Mouse (Mus musculus) spleen, embryonic (tissue): ENCODE measurements around the gene Apopt1.

ENCODE experiments used
- CTCF ChIA-PET: fragments of 350-600 bp; sonication (Branson Sonifier 250); formaldehyde crosslinking; loops from one replicate; lab custom pipeline; 2022; lab: Charles Lee

Gene Apopt1

DNA sequence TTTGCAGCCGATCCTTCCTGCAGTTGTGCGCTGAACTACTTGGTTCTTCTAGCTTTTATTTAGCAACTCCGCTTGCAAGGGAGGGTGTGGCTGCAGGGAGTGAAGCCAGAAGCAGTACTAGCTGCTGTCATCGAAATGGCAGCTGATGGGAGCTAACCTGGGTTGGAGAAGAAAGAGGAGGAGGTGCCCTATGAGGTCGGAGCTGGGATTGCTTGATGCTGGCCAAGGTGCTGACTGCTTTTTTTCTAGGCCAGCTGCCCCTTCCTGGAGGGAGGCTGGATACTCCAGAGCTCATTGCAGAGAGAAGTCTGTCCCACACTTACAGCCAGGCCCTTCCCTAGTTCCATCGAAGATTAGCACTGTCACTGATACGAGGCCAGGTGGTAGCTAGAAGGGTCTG, 34.1 kb upstream of the Apopt1 start:
- CTCF ChIA-PET: interaction anchor here (0.5 kb wide), 1 partner anchor 53 kb away, joined by 5 read pairs; no protein-coding TSS in a partner anchor

DNA sequence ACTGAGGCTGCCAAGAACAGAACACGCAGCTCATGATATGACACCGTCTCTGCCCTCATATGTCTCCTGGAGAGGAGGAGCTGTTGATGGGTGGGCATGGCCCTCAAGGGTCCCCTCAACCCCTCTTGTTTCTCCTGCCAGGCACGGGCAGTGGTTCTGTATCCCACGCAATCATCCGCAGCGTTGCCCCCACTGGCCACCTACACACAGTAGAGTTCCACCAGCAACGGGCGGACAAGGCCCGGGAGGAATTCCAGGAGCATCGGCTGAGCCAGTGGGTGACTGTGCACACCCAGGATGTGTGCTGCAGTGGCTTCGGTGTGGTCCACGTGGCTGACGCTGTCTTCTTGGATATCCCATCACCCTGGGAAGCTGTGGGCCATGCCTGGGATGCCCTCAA, 32.4 kb upstream of the Apopt1 start:
- CTCF ChIA-PET: no interaction called here

DNA sequence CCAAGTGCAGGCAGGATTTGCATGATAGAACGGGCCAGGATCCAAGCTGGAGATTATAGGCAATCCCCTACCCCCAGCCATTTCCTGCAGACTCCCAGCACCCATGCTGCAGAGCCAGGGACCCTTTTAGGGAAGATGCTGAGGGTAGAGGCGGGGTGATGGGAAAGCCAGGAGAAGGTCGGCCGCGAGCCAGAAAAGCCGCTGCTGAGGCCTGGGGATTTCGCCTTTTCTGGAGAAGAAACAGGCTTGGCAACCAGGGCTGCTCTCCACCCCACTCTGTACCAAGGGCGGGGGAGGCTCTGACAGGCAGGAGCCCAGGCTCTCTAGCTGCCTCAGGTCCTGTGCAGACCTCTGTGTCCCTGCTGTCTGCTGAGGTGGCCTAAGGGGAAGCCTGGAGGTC, 31.8 kb upstream of the Apopt1 start:
- CTCF ChIA-PET: no interaction called here

DNA sequence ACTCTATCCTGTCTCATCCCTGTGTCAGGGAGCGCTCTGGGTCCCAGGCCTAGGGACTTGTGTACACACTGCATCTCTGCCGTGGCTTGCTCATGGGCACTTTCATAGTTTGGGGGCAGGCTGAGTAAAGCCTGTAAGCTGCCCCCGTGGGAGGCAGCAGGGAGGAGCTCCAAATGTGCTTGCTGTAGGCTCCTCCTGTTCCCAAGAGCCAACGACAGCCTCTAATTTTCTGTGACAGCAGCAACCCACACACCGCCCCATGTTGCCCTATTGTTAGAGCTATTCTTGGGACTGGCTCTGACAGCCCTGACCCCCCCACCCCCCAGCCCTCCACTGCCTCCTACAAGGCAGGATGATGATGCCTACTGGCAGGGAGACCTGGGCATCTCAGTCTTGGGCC, 31.1 kb upstream of the Apopt1 start:
- CTCF ChIA-PET: interaction anchor here (0.5 kb wide), 1 partner anchor 77 kb away, joined by 3 read pairs; the partner anchor contains the start of gene Klc1

DNA sequence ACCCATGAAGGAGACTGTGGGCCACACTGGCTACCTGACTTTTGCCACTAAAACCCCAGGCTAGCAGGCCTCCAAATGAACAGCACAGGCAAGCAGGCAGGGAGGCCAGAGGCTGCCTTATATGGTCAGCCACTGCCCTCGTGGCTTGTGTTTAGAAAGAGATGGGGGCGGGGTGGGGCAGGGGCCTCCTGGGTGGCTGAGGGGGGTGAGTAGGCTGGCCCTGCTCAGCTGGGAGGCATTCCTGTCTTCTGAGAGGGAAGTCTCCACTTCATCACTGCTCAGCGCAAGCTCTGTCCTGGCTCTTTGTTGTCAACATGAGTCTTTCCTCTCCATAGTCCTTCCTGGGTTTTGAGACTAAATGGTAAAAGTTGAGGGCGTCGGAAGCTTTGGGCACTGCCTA, 30.3 kb upstream of the Apopt1 start:
- CTCF ChIA-PET: no interaction called here

DNA sequence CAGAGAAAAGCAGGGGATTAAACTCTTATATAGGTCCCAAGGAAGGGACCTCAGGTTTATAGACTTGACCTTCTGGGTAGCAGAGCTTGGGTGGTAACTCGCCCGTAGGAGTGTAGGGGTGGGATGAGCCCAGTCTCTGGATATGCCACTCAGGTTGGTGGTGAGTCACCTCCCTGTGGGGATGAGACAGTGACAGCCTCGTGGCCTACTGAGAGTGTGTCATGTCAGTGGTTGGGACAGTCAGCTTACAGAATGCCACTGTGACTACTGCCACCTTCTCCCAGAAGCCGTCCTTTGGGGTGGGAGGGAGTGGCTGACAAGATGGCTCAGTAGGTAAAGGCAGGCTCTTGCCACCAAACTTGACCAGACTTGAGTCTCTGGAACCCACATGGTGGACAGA, 26.7 kb upstream of the Apopt1 start:
- CTCF ChIA-PET: no interaction called here

DNA sequence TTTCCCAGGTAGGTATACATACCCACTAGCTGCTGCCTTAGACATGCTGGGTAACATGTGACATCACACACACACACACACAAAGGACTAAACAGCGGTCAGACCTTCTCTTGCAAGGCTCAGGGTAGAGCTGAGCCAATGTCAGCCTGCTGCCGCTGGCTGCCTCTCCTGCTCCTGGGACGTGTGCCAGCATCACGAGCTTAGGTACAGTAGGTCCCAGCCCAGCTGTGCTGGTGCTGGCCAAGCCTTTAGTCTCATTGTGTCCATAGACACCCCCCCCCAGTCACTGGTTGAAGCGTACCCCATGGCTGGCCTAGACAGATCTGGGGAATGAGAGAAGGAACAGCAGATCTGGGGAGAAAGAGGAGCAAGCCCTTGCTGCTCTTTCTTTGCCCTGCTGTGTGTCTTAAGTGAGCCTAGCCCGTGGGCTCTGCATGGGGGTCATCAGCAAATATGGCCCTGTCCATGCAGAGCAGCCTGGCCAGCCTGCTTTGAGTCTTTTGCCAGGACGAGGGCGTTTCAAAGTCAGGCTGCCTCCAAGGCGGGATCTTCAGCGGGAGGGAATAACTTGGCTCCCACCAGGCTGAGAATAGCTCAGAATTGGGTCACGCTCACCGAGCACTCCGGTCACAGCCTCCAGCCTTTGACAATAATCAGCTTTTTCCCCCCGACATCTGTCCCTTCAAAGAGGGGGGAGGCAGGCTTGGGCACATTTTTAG, 25.6 kb upstream of the Apopt1 start:
- CTCF ChIA-PET: no interaction called here

DNA sequence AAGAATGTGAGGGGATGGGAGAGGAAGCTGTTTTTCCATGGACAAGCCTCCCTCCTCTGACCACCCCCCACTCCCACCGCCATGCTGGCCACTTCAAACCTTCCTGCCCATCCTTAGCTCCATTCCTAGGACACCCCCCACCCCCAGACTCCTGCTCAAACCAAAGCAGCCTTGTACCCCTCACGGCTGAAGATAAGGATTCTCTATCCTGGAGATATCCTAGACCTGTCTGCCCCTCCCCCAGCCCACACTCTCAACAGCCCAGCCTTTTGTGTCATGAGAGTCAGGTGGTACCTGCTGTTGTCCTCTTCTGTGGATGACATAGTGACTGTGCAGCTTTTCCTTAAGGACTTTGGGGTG, 25.0 kb upstream of the Apopt1 start:
- CTCF ChIA-PET: no interaction called here

DNA sequence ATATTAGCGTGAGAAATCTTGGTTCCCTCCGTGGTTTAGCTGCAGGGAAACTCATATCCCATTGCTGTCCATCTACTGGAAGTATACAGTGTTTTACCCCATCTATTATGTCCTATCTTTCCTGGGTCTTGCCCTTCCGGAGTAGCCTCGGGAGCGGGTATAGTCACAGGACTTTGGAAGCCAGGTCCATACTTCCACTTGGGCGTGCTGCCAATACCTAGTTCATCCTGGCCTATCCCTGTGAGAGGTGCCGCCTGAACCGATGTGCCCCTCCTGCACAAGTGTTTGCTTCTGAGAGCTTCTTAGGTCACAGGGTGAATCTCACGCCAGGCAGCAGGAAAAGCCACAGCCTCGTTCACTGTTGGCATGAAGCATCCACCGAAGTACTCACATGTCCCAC, 23.6 kb upstream of the Apopt1 start:
- CTCF ChIA-PET: no interaction called here

DNA sequence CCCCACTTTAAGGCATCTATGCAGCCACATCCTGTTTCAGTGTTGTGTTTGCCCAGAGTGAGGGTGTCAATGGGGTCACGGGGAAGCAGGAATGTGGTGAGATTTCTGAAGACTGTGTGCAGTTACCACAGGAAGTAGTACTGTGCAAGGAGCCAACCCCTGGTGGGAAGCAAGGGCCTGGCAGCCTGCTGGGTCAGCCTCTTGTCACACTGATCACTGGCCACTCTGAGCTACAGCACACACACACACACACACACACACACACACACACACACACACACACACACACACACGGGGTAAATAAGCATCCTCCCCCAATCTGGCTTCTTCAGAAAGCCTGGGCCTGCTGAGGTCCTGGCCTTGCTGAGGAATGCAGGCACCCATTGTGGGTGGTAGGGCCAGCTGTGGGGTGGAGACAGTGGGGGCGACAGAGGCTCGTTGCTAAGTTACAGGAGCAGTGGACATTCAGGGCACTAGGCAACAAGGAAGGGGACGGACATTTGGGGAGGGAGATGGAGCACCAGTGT, 21.7 kb upstream of the Apopt1 start:
- CTCF ChIA-PET: interaction anchor here (0.7 kb wide), 1 partner anchor 1159 kb away, joined by 3 read pairs; no protein-coding TSS in a partner anchor

DNA sequence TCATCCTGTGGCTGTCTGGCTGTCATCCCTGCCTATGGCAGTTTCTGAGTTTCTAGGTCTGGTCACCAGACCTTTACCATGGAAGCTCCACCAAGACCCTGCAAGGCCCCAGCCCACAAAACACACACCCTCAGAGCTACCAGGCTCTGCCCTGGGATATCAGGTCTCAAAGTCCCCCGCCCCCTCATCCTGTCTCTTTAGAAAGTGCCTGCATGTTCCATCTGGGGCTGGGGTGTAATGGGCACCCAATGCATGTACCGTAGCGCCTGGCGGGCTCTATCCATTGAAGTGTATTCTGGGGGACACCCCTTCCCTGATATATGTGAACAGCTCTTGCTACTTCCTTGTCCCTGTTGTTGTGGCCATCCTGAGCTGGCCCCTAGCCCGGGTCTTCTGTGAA, 20.2 kb upstream of the Apopt1 start:
- CTCF ChIA-PET: no interaction called here

DNA sequence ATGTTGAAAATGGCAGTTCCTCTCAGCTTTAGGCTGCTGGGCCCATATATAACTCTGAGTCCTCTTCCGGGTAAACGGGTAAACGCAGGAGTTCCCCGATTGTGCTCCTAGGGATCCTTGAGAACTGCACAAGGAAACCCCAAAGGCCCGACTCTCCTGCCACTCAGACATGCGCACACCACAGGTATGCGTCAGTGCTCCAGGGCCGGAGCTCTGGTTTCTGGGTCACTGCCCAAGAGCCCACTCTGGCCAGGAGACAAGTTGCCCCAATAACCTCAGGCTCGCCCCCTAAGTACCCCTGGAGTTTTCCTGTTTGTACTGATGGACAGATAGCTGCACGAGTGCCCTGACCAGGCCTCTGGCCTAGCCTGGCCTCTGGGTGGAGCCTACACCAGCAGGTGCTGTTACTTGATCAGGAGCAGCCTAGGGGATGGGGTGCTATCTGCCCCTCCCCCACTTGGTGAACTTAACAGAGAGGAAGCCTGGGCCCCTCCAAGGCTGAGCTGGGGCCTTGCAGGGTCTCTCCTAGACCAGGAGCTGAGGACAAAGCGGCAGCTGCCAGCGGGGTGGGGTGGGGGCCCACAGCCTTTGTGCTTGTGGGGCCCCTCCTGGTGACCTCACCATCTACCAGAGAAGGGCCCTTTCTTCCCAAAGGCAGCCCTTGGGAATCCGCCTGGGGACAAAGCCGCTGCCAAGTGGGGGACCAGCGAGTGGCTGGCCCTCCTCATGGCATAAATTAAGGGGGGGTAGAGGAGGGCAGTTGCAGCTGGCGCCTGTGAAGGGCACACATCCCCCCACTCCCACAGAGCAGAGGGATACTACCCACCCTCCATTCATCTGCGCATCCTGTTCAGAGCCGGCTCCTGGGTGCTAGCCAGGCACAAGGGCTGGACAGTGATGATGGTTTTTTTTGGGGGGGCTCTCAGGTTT, 19.5 kb upstream of the Apopt1 start:
- CTCF ChIA-PET: no interaction called here

DNA sequence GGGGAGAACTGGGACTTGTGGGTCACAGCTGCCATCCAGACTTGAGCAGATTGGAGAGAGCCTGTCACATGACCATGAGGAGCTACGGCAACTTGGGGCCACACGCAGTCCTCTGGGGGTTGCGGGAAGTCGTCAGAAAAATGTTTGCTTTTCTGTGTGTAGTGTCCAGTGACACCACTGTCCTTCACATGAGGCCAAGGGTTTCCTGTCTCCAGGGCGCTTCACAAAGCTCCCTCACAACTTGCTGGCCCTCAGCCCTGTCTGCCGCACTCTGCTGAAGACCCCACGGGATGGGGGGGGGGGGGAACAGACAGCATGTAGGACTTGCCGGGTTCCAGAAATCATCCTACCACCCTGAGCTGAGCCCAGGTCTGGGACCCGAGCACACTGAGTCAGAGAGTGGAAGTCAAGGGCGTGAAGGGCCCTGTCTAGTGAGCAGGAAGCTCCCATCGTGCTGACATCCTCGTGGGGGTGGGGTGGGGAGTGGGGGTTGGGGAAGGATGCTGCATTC, 18.7 kb upstream of the Apopt1 start:
- CTCF ChIA-PET: interaction anchor here (1.0 kb wide), 1 partner anchor 18 kb away, joined by 3 read pairs; no protein-coding TSS in a partner anchor

DNA sequence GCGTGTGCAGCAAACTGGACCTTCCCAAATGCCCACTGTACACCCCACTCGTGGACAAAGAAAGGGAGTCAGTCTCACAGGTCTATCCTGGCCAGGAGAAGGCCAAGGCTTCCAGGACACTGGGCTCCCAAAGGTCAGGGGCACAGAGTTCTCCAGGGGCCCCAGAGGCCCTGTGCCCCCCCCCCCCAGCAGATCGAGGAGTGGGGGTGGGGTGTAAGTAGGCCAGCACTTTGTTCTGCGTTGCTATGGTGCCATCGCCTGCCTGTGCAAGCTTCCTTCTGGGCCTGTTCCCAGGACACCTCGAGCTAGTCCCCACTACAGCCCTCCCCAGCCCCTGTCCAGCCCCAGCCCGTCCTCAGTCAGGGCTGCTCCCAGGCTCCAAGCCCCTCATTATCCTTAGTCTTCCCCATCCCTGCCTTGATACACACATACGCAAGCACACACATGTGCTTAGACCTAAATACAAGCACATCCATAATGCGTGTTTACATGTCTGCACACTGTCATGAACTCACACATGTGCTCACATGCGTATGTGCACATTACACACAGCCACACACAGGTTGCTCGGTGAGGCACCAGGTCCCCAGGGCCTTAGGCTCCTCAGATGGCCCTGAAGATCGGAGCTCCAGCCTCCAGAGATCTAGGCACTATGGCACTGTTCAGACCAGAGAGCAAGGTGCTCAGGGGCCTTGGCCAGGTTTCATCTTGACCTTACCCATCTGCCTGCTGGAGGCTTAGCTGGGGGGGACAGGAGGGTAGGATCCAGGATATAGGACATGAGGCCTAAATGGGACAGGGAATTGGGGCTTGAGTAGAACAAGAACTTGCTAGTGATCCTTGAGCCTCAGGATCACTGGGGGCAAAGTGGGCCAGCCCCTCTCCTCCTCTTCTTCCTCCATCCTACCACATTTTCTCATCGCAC, 17.9 kb upstream of the Apopt1 start:
- CTCF ChIA-PET: interaction anchor here (1.0 to 1.3 kb wide), 2 partner anchors 19 to 29 kb away, joined by 3 to 4 read pairs; no protein-coding TSS in a partner anchor

DNA sequence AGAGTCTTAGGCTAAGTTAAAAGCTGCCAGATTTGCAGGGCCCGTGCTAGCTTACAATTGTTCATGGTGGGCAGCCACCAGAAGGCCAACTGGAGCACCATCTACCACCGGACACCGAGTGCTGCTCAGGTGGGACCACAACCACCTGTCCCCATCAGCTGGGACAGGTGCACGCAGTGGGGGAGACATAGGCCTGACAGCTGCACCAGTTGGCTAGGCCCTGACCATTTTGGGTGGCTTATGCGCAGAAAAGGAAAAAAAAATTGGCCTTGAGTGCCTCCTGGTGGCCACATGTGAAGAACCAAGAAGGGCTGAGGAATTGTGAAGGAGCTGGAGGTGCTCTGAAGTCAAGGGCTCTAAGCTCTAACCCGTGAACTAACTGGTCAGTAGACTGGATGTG, 16.8 kb upstream of the Apopt1 start:
- CTCF ChIA-PET: interaction anchor here (0.8 to 1.3 kb wide), 3 partner anchors 18 to 30 kb away, joined by 3 to 4 read pairs (median 4); partner anchors contain the start of gene Trmt61a

DNA sequence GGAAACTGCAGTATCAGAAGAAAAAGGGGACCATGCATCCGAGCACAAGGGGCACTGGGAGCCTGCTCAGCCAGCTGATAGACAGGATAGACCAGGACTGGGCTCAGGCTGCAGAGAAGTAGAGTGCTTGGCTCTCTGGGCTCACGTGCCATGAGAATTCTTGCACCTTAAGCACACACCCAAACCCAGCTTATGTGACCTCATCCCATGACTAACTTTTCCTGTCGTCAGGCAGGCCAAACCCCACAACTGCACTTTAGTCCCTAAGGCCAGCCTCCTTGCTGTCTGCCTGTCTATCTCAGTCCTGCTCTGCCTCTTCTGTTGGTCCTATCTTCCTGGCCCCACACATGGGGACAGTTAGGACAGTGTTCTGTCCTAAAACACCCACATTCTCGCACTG, 15.4 kb upstream of the Apopt1 start:
- CTCF ChIA-PET: no interaction called here

DNA sequence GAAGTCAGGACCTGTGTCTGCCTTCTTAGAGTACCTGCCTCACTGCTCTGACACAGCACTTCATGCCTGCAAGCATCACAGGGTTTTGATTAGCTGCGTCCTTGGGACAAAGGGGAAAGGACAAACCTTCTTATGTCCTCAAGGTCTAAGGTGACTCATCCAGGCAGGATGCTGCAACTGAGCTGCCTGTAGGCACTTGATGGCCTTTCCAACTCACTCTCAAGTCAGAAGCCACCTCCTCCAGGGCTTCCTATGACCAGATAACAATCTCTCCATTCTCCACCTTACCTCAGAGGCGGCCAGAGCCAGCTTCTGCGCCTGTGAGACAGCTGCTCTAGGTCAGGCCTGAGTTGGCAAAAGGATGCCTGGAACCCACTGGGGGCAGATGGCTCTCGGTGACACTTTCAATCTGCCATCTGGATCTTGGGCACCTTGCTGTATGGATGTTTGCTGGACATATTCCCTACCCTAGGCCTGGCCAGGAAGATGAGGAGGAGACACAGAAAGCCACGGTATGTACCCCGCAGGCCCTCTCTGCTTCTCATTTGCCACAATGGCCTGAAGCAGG, 14.6 kb upstream of the Apopt1 start:
- CTCF ChIA-PET: no interaction called here

DNA sequence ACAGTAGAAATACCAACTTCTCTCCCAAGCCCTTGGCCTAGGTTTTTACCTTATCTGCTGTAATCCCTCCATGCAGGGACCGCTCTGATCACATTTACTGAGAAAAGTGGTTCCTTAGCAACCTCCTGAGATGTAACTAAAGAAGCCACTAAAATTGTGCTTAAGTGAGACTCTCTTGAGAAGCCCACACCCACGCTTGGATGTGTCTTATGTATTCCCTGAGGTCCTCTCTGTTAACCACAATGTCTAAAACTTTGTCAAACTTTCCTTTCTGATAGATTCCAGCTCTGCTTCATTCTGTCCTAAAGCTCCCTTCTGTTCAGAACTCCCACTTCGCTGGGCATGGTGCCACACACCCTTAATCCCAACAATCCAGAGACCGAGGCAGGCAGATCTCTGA, 13.5 kb upstream of the Apopt1 start:
- CTCF ChIA-PET: no interaction called here

DNA sequence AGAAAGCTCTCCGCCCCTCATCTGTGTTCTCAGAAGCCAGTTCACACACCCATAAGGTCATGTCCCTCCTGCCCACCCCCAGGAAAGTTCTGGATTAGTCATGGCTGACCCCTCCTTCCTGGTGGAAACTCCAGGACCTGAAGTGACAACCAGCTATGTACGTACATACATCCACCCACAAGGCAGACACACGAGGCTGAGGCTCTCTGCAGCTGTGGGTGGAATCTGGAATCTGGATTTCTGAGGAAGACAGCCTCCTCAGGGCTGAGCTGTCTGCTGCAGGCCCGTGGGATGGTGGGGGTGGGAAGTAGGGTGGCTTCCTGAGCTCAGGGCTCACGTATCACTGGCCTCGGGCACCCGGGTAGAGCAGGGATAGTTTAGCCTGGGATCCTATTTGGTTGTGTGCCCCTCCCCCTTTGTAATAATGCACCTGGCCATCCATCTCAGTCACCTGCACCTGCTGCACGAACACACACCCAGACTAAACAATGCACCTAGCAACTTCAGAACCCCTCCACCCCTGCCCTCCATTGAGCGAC, 12.1 kb upstream of the Apopt1 start:
- CTCF ChIA-PET: no interaction called here

DNA sequence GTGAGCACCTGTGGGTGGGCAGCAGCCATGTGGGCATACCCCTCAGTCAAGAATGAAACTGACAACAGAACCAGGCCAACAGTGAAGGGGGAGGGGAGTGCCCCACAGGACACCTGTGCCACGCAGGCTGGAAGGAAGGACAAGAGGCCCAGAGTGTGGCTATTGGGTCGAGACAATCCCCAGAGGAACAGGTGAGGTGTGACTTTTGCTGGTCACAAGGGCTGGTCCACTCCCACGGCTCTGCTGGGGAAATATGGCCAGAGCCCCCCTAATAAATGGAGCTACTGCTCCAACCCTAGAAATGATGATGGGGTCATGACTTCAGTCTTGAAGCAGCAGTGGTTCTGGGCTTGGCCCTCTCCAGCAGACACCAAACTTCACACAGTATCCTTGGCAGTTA, 9.8 kb upstream of the Apopt1 start:
- CTCF ChIA-PET: interaction anchor here (0.6 kb wide), 1 partner anchor 10 kb away, joined by 3 read pairs; no protein-coding TSS in a partner anchor
